Mouse (Mus musculus): ENCODE results near the gene Ccl24. TPM values are rescaled to one million over a fixed set of nuclear protein-coding genes. Genes with fewer than 3 reads are reported as not detected.
A peak's percentile ranks its signal among the peaks of the same experiment; 100 is the strongest.

Gene Ccl24
- polyA plus RNA-seq, 1 experiment from 2014 or later = 1.8 TPM

- Histone ChIP-seq H3K27ac (peak overlapping the region; percentile 51), H3K36me3 (ENCODE audit: inconsistent target) (no peaks in the 10 kb centered on the region), H3K4me3 (ENCODE audit: inconsistent target) (no peak overlapping the region), H3K79me2 (ENCODE audit: inconsistent target) (no peaks in the 10 kb centered on the region)
- 97% methylated on average over 6 of the region's 6 CpGs for WGBS (ENCODE audit: missing documents)
Measured at GRCm38 (mm10) chr5:135567556-135568265, 5.1 kb downstream of the Ccl24 start.

- Histone ChIP-seq H3K79me2 (ENCODE audit: inconsistent target) (no peaks in the 10 kb centered on the region), H3K36me3 (ENCODE audit: inconsistent target) (no peaks in the 10 kb centered on the region), H3K4me3 (ENCODE audit: inconsistent target) (no peak within 1 kb of the TSS), H3K27ac (no peak within 1 kb of the TSS)
- 92% methylated on average over 3 of the region's 3 CpGs for WGBS (ENCODE audit: missing documents)
Measured at GRCm38 (mm10) chr5:135563469-135563868, 9.4 kb downstream of the Ccl24 start, which contains the start of gene Ccl26. Gene Ccl26 (minus strand): TSS chr5:135563569.

- no peaks in the 10 kb centered on the region for H3K79me2 ChIP-seq (ENCODE audit: inconsistent target)
- WGBS (ENCODE audit: missing documents) = 59% methylated on average over 3 of the region's 3 CpGs
Measured at GRCm38 (mm10) chr5:135557671-135558070, 15.2 kb downstream of the Ccl24 start.

GRCm38 (mm10) chr5:135557051-135557450 lies 15.8 kb downstream of the Ccl24 start:
- no peak overlapping the region for H3K27ac ChIP-seq
- no peak overlapping the region for H3K4me3 ChIP-seq (ENCODE audit: inconsistent target)
- no peaks in the 10 kb centered on the region for H3K79me2 ChIP-seq (ENCODE audit: inconsistent target)
- 87% methylated on average over 4 of the region's 4 CpGs for WGBS (ENCODE audit: missing documents)
- H3K36me3 ChIP-seq (ENCODE audit: inconsistent target) = no peaks in the 10 kb centered on the region

More at GRCm38 (mm10) chr5:135557671-135558070, 15.2 kb downstream of the Ccl24 start:
- H3K27ac ChIP-seq = no peak overlapping the region
- H3K4me3 ChIP-seq (ENCODE audit: inconsistent target) = no peak overlapping the region
- no peaks in the 10 kb centered on the region for H3K36me3 ChIP-seq (ENCODE audit: inconsistent target)

- Histone ChIP-seq H3K36me3 (ENCODE audit: inconsistent target) (no peaks in the 10 kb centered on the region), H3K79me2 (ENCODE audit: inconsistent target) (no peaks in the 10 kb centered on the region), H3K4me3 (ENCODE audit: inconsistent target) (no peak overlapping the region), H3K27ac (no peak overlapping the region)
- 100% methylated on average over 3 of the region's 4 CpGs for WGBS (ENCODE audit: missing documents)
Measured at GRCm38 (mm10) chr5:135556259-135556658, 16.6 kb downstream of the Ccl24 start.

GRCm38 (mm10) chr5:135551591-135551990 lies 21.3 kb downstream of the Ccl24 start:
- H3K4me3 ChIP-seq (ENCODE audit: inconsistent target) = no peak overlapping the region
- no peak overlapping the region for H3K27ac ChIP-seq
- WGBS (ENCODE audit: missing documents) = 34% methylated on average over 2 of the region's 3 CpGs
- no peaks in the 10 kb centered on the region for H3K36me3 ChIP-seq (ENCODE audit: inconsistent target)
- no peaks in the 10 kb centered on the region for H3K79me2 ChIP-seq (ENCODE audit: inconsistent target)

- Histone ChIP-seq H3K27ac (no peak overlapping the region), H3K79me2 (ENCODE audit: inconsistent target) (no peaks in the 10 kb centered on the region)
- 23% methylated on average over 3 of the region's 3 CpGs for WGBS (ENCODE audit: missing documents)
Measured at GRCm38 (mm10) chr5:135550910-135551309, 21.9 kb downstream of the Ccl24 start.

GRCm38 (mm10) chr5:135547990-135548389 lies 24.9 kb downstream of the Ccl24 start:
- 100% methylated on average over 2 of the region's 2 CpGs for WGBS (ENCODE audit: missing documents)
- no peak overlapping the region for H3K4me3 ChIP-seq (ENCODE audit: inconsistent target)
- H3K36me3 ChIP-seq (ENCODE audit: inconsistent target) = no peaks in the 10 kb centered on the region
- no peaks in the 10 kb centered on the region for H3K79me2 ChIP-seq (ENCODE audit: inconsistent target)
- no peak overlapping the region for H3K27ac ChIP-seq

More at GRCm38 (mm10) chr5:135550910-135551309, 21.9 kb downstream of the Ccl24 start:
- Histone ChIP-seq H3K36me3 (ENCODE audit: inconsistent target) (no peaks in the 10 kb centered on the region), H3K4me3 (ENCODE audit: inconsistent target) (no peak overlapping the region)

GRCm38 (mm10) chr5:135544865-135545797 lies 27.7 kb downstream of the Ccl24 start, which contains the start of gene Hip1:
Gene Hip1 (minus strand): TSS chr5:135545120.
- H3K79me2 ChIP-seq (ENCODE audit: inconsistent target) = no peaks in the 10 kb centered on the region
- H3K27ac ChIP-seq = no peak within 1 kb of the TSS
- H3K36me3 ChIP-seq (ENCODE audit: inconsistent target) = no peaks in the 10 kb centered on the region
- peak within 1 kb of the TSS; percentile 53 for H3K4me3 ChIP-seq (ENCODE audit: inconsistent target)
- WGBS (ENCODE audit: missing documents) = 3% methylated on average over 46 of the region's 46 CpGs

- no peak overlapping the region for H3K27ac ChIP-seq
- 17% methylated on average over 15 of the region's 15 CpGs for WGBS (ENCODE audit: missing documents)
- H3K79me2 ChIP-seq (ENCODE audit: inconsistent target) = no peaks in the 10 kb centered on the region
- H3K36me3 ChIP-seq (ENCODE audit: inconsistent target) = no peaks in the 10 kb centered on the region
- peak overlapping the region; percentile 53 for H3K4me3 ChIP-seq (ENCODE audit: inconsistent target)
Measured at GRCm38 (mm10) chr5:135544032-135544558, 28.8 kb downstream of the Ccl24 start.

- 8% methylated on average over 10 of the region's 10 CpGs for WGBS (ENCODE audit: missing documents)
- H3K27ac ChIP-seq = no peak overlapping the region
- no peaks in the 10 kb centered on the region for H3K36me3 ChIP-seq (ENCODE audit: inconsistent target)
- H3K79me2 ChIP-seq (ENCODE audit: inconsistent target) = no peaks in the 10 kb centered on the region
- H3K4me3 ChIP-seq (ENCODE audit: inconsistent target) = no peak overlapping the region
Measured at GRCm38 (mm10) chr5:135537794-135538214, 35.0 kb downstream of the Ccl24 start.

- 9% methylated on average over 4 of the region's 4 CpGs for WGBS (ENCODE audit: missing documents)
- Histone ChIP-seq H3K36me3 (ENCODE audit: inconsistent target) (no peaks in the 10 kb centered on the region), H3K79me2 (ENCODE audit: inconsistent target) (no peaks in the 10 kb centered on the region), H3K4me3 (ENCODE audit: inconsistent target) (no peak overlapping the region), H3K27ac (no peak overlapping the region)
Measured at GRCm38 (mm10) chr5:135537326-135537725, 35.5 kb downstream of the Ccl24 start.

- H3K79me2 ChIP-seq (ENCODE audit: inconsistent target) = no peaks in the 10 kb centered on the region
- H3K36me3 ChIP-seq (ENCODE audit: inconsistent target) = no peaks in the 10 kb centered on the region
- no peak overlapping the region for H3K4me3 ChIP-seq (ENCODE audit: inconsistent target)
- H3K27ac ChIP-seq = no peak overlapping the region
Measured at GRCm38 (mm10) chr5:135535867-135536266, 37.0 kb downstream of the Ccl24 start.

- Histone ChIP-seq H3K79me2 (ENCODE audit: inconsistent target) (no peaks in the 10 kb centered on the region), H3K4me3 (ENCODE audit: inconsistent target) (no peak overlapping the region), H3K27ac (no peak overlapping the region), H3K36me3 (ENCODE audit: inconsistent target) (no peaks in the 10 kb centered on the region)
- WGBS (ENCODE audit: missing documents) = 71% methylated on average over 10 of the region's 10 CpGs
Measured at GRCm38 (mm10) chr5:135533431-135533830, 39.4 kb downstream of the Ccl24 start.

All from macrophage (primary cell).